Mouse (Mus musculus): ENCODE measurements around the gene Ccdc9. TPM values are rescaled to one million over a fixed set of nuclear protein-coding genes. Genes with fewer than 3 reads are reported as not detected.

The Ccdc9 gene
- polyA plus RNA-seq, 2 experiments: 15.9 to 84.8 TPM

GRCm38 (mm10) chr7:16299419-16300035, 12.9 kb upstream of the Ccdc9 start:
- DNase-seq (ENCODE audit: low spot score): peak; percentile 82
- H3K9ac ChIP-seq (ENCODE audit: low read depth, low read length, severe bottlenecking): peak overlapping the region; percentile 57
- peak overlapping the region; percentile 38; the same call in 1 of the 2 replicates for H3K27ac ChIP-seq (replicated peaks; ENCODE audit: low read depth, low read length)
- H3K9me3 ChIP-seq (ENCODE audit: control insufficient read depth, low read length): no peaks in the 10 kb centered on the region
- no peaks in the 10 kb centered on the region for H3K27me3 ChIP-seq (ENCODE audit: control insufficient read depth, insufficient read depth, low read length)
- H3K4me2 ChIP-seq (replicated peaks; ENCODE audit: low read depth, low read length, severe bottlenecking): peak overlapping the region; percentile 81
- TF ChIP-seq POLR2A (IDR thresholded peaks at IDR 0.05; ENCODE audit: borderline replicate concordance, extremely low read depth, insufficient read depth, insufficient read length): 0 out of 2 replicates have a peak, but pooled peaks have one; percentile 9
- peaks cover 21% of the 10 kb centered on the region for H3K4me1 ChIP-seq (ENCODE audit: control insufficient read depth, insufficient read depth, low read length)
- H3K36me3 ChIP-seq (ENCODE audit: control insufficient read depth, insufficient read depth, low read length): no peaks in the 10 kb centered on the region
- ATAC-seq (ENCODE audit: low FRiP score, low read depth): peak; percentile 83
- peak overlapping the region; percentile 45 for H3K4me3 ChIP-seq (replicated peaks; ENCODE audit: low read length)
- WGBS: 1% methylated on average over 44 of the region's 52 CpGs

- 81% methylated on average over 5 of the region's 5 CpGs for WGBS
- no peaks in the 10 kb centered on the region for H3K9me3 ChIP-seq (ENCODE audit: control insufficient read depth, low read length)
- ATAC-seq (ENCODE audit: low FRiP score, low read depth): no peak
- H3K27ac ChIP-seq (replicated peaks; ENCODE audit: low read depth, low read length): 0 out of 2 replicates have a peak overlapping the region, but pooled peaks have one; percentile 38
- peak overlapping the region; percentile 81 for H3K4me2 ChIP-seq (replicated peaks; ENCODE audit: low read depth, low read length, severe bottlenecking)
- H3K4me3 ChIP-seq (replicated peaks; ENCODE audit: low read length): peak overlapping the region; percentile 45
- TF ChIP-seq POLR2A (IDR thresholded peaks at IDR 0.05; ENCODE audit: borderline replicate concordance, extremely low read depth, insufficient read depth, insufficient read length): no peak
- H3K36me3 ChIP-seq (ENCODE audit: control insufficient read depth, insufficient read depth, low read length): no peaks in the 10 kb centered on the region
- H3K4me1 ChIP-seq (ENCODE audit: control insufficient read depth, insufficient read depth, low read length): peaks cover 21% of the 10 kb centered on the region
- H3K9ac ChIP-seq (ENCODE audit: low read depth, low read length, severe bottlenecking): no peak overlapping the region
- H3K27me3 ChIP-seq (ENCODE audit: control insufficient read depth, insufficient read depth, low read length): no peaks in the 10 kb centered on the region
- no peak for DNase-seq (ENCODE audit: low spot score)
Observed at GRCm38 (mm10) chr7:16298927-16299326, 12.3 kb upstream of the Ccdc9 start.

- H3K4me1 ChIP-seq (ENCODE audit: control insufficient read depth, insufficient read depth, low read length): peaks cover 21% of the 10 kb centered on the region
- ATAC-seq (ENCODE audit: low FRiP score, low read depth) (no peak), DNase-seq (ENCODE audit: low spot score) (no peak)
- H3K36me3 ChIP-seq (ENCODE audit: control insufficient read depth, insufficient read depth, low read length): no peaks in the 10 kb centered on the region
- 64% methylated on average over 2 of the region's 2 CpGs for WGBS
- no peaks in the 10 kb centered on the region for H3K27me3 ChIP-seq (ENCODE audit: control insufficient read depth, insufficient read depth, low read length)
- no peak overlapping the region for H3K4me3 ChIP-seq (replicated peaks; ENCODE audit: low read length)
- no peak overlapping the region for H3K27ac ChIP-seq (replicated peaks; ENCODE audit: low read depth, low read length)
- H3K4me2 ChIP-seq (replicated peaks; ENCODE audit: low read depth, low read length, severe bottlenecking): no peak overlapping the region
- H3K9me3 ChIP-seq (ENCODE audit: control insufficient read depth, low read length): no peaks in the 10 kb centered on the region
- H3K9ac ChIP-seq (ENCODE audit: low read depth, low read length, severe bottlenecking): 0 out of 2 replicates have a peak overlapping the region, but pooled peaks have one; percentile 31
- no peak for TF ChIP-seq POLR2A (IDR thresholded peaks at IDR 0.05; ENCODE audit: borderline replicate concordance, extremely low read depth, insufficient read depth, insufficient read length)
Observed at GRCm38 (mm10) chr7:16297616-16298015, 11.0 kb upstream of the Ccdc9 start.

- Histone ChIP-seq H3K27ac (replicated peaks; ENCODE audit: low read depth, low read length) (peak overlapping the region; percentile 48), H3K9me3 (ENCODE audit: control insufficient read depth, low read length) (no peaks in the 10 kb centered on the region), H3K9ac (ENCODE audit: low read depth, low read length, severe bottlenecking) (peak overlapping the region; percentile 31; the same call in 1 of the 2 replicates), H3K4me2 (replicated peaks; ENCODE audit: low read depth, low read length, severe bottlenecking) (peak overlapping the region; percentile 52), H3K27me3 (ENCODE audit: control insufficient read depth, insufficient read depth, low read length) (no peaks in the 10 kb centered on the region), H3K4me3 (replicated peaks; ENCODE audit: low read length) (peak overlapping the region; percentile 26), H3K4me1 (ENCODE audit: control insufficient read depth, insufficient read depth, low read length) (peaks cover 21% of the 10 kb centered on the region), H3K36me3 (ENCODE audit: control insufficient read depth, insufficient read depth, low read length) (no peaks in the 10 kb centered on the region)
- TF ChIP-seq POLR2A (IDR thresholded peaks at IDR 0.05; ENCODE audit: borderline replicate concordance, extremely low read depth, insufficient read depth, insufficient read length): no peak
- DNase-seq (ENCODE audit: low spot score) (peak; percentile 87), ATAC-seq (ENCODE audit: low FRiP score, low read depth) (peak; percentile 24; the same call in 1 of the 2 replicates)
- WGBS: under 1% methylated on average over 22 of the region's 22 CpGs
Observed at GRCm38 (mm10) chr7:16296766-16297390, 10.3 kb upstream of the Ccdc9 start.

GRCm38 (mm10) chr7:16296146-16296545, 9.6 kb upstream of the Ccdc9 start:
- H3K9ac ChIP-seq (ENCODE audit: low read depth, low read length, severe bottlenecking): no peak overlapping the region
- H3K4me3 ChIP-seq (replicated peaks; ENCODE audit: low read length): peak overlapping the region; percentile 26; the same call in 1 of the 2 replicates
- H3K27ac ChIP-seq (replicated peaks; ENCODE audit: low read depth, low read length): 0 out of 2 replicates have a peak overlapping the region, but pooled peaks have one; percentile 48
- ATAC-seq (ENCODE audit: low FRiP score, low read depth) (no peak), DNase-seq (ENCODE audit: low spot score) (no peak)
- whole genome bisulfite sequencing: 32% methylated on average over 2 of the region's 2 CpGs
- no peak for TF ChIP-seq POLR2A (IDR thresholded peaks at IDR 0.05; ENCODE audit: borderline replicate concordance, extremely low read depth, insufficient read depth, insufficient read length)
- H3K36me3 ChIP-seq (ENCODE audit: control insufficient read depth, insufficient read depth, low read length): no peaks in the 10 kb centered on the region
- no peaks in the 10 kb centered on the region for H3K27me3 ChIP-seq (ENCODE audit: control insufficient read depth, insufficient read depth, low read length)
- peak overlapping the region; percentile 93; the same call in 1 of the 2 replicates for H3K4me2 ChIP-seq (replicated peaks; ENCODE audit: low read depth, low read length, severe bottlenecking)
- H3K9me3 ChIP-seq (ENCODE audit: control insufficient read depth, low read length): no peaks in the 10 kb centered on the region
- peaks cover 21% of the 10 kb centered on the region for H3K4me1 ChIP-seq (ENCODE audit: control insufficient read depth, insufficient read depth, low read length)
